Mouse (Mus musculus): Measurements from ENCODE around the gene Rab30. TPM values are rescaled to one million over a fixed set of nuclear protein-coding genes. Genes with fewer than 3 reads are reported as not detected.

The Rab30 gene
- polyA plus RNA-seq, 1 experiment from 2014 or later = 7.6 TPM

DNA sequence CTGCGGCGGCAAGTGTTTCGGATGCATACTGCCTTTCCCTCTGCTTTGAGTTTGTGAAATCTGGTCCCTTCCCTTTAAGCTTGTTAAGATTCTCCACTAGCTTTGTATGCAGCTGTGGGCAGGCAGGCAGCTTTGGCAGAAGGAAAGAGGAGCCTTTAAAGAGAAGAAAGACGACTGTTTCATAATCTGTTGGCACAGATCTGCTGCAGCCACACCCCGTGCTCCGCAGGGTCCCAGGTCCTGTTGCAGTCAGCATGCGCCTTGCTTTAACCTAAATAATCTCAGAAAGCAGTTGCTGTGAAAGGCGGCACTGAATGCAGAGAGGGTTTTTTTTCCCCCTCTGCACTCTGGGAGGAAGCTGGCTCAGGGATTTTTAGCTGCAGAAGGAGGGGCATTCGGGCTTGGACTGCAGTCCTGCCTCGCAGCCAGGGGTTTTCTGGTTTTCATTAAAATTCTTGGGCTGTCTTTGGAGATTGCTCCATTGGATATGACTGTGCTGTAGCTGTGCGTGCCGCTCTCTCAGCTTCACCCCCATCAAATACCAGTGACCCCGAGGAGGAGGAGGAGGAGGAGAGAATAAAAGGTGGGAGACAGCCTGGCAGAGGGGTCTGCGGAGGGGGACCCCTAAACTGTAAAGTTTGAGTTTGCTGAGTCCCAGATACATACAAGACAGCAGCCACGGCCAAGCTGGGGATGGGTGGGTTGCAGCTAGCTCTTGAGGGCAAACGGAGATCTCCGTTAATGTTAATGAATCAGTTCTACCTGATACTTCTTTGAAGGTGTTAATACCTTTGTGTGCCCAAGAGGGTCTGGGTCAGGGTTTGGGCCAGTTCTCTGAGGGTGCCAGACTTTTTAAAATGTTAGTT is 35.9 kb downstream of the Rab30 start:
- peak overlapping the region; percentile 64 for H3K4me2 ChIP-seq (ENCODE audit: low read depth, low read length)
- H3K36me3 ChIP-seq (ENCODE audit: control insufficient read depth, insufficient read depth) = no peaks in the 10 kb centered on the region
- peak overlapping the region; percentile 55 for H3K9ac ChIP-seq (ENCODE audit: low read length)
- H3K4me3 ChIP-seq (ENCODE audit: low read length) = peak overlapping the region; percentile 35
- no peaks in the 10 kb centered on the region for H3K27me3 ChIP-seq (ENCODE audit: control insufficient read depth, insufficient read depth, low read length)
- H3K4me1 ChIP-seq (ENCODE audit: control insufficient read depth, insufficient read depth, low read length) = peaks cover 3% of the 10 kb centered on the region; the same call in 1 of the 2 replicates
- peak overlapping the region; percentile 40 for H3K27ac ChIP-seq (ENCODE audit: low read length)
- 27% methylated on average over 17 of the region's 17 CpGs for WGBS
- ATAC-seq (replicated peaks; ENCODE audit: extremely low read depth, insufficient read depth, low FRiP score) = peak; percentile 28; the same call in 1 of the 2 replicates
- H3K9me3 ChIP-seq (replicated peaks; ENCODE audit: control insufficient read depth, low read length) = no peaks in the 10 kb centered on the region

DNA sequence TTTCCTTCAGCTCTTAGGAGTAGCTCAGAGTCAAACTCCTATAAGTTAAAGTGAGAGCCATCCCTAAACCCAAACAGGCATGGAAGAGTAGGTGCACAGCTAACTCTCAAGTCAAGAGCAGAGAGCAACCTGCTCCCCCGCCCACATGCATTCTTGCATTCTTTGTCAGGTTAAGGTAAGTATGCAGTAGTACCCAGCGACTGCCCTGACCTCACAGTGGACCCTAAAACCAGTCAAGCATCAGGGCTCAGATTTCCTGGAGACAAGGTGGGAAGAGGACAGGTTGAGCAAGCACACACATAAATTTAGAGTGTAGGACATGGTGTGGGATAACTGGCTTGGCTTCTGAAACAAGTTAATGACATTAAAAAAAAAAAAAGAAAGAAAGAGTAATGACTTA is 37.7 kb downstream of the Rab30 start:
- no peaks in the 10 kb centered on the region for H3K27me3 ChIP-seq (ENCODE audit: control insufficient read depth, insufficient read depth, low read length)
- ATAC-seq (replicated peaks; ENCODE audit: extremely low read depth, insufficient read depth, low FRiP score) = no peak
- no peaks in the 10 kb centered on the region for H3K36me3 ChIP-seq (ENCODE audit: control insufficient read depth, insufficient read depth)
- H3K4me2 ChIP-seq (ENCODE audit: low read depth, low read length) = no peak overlapping the region
- H3K4me3 ChIP-seq (ENCODE audit: low read length) = no peak overlapping the region
- no peak overlapping the region for H3K27ac ChIP-seq (ENCODE audit: low read length)
- H3K9ac ChIP-seq (ENCODE audit: low read length) = no peak overlapping the region
- WGBS = 65% methylated on average over 2 of the region's 2 CpGs
- H3K9me3 ChIP-seq (replicated peaks; ENCODE audit: control insufficient read depth, low read length) = no peaks in the 10 kb centered on the region
- H3K4me1 ChIP-seq (ENCODE audit: control insufficient read depth, insufficient read depth, low read length) = peaks cover 3% of the 10 kb centered on the region; the same call in 1 of the 2 replicates

DNA sequence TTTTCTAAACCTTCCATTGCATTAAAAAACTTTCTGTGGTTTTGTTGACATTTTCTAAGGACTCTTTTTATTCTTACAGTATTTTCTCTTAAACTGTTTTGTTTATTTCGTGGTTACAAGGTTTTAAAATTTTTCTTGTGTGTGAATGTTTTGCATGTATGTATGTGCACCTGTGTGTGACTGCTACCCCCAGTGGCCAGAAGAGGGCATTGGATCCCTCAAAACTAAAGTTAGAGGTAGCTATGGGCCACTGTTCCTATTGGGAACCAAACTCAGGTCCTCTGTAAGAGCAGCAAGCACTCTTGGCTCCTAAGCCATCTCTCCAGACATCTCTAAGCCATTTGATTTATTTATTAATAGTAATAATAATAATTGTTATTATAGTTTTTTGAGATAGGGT is 40.0 kb downstream of the Rab30 start:
- no peak overlapping the region for H3K4me2 ChIP-seq (ENCODE audit: low read depth, low read length)
- H3K9me3 ChIP-seq (replicated peaks; ENCODE audit: control insufficient read depth, low read length) = no peaks in the 10 kb centered on the region
- no peak for ATAC-seq (replicated peaks; ENCODE audit: extremely low read depth, insufficient read depth, low FRiP score)
- WGBS = 71% methylated on average over 1 of the region's 1 CpGs
- H3K36me3 ChIP-seq (ENCODE audit: control insufficient read depth, insufficient read depth) = no peaks in the 10 kb centered on the region
- H3K27ac ChIP-seq (ENCODE audit: low read length) = no peak overlapping the region
- peaks cover 3% of the 10 kb centered on the region; the same call in 1 of the 2 replicates for H3K4me1 ChIP-seq (ENCODE audit: control insufficient read depth, insufficient read depth, low read length)
- no peak overlapping the region for H3K4me3 ChIP-seq (ENCODE audit: low read length)
- H3K27me3 ChIP-seq (ENCODE audit: control insufficient read depth, insufficient read depth, low read length) = no peaks in the 10 kb centered on the region
- no peak overlapping the region for H3K9ac ChIP-seq (ENCODE audit: low read length)

DNA sequence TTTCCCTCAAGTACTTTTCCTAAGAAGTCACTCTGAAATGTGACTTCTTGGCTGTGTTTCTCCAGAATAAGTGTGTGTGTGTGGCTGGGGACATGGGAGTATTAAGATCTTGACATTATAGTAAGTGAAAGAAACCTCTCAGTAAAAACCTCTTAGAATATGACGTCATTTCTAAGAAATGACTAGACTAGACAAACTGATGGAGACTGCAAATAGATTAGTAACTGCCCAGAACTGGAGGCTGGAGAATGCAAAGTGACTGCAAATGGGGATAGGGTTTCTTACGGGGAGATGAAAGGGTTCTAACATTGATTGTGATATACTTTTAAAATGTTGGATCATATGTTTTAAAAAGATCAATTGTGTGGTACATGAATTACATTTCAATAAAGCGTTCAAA is 40.5 kb downstream of the Rab30 start:
- no peaks in the 10 kb centered on the region for H3K27me3 ChIP-seq (ENCODE audit: control insufficient read depth, insufficient read depth, low read length)
- H3K27ac ChIP-seq (ENCODE audit: low read length) = no peak overlapping the region
- no peak overlapping the region for H3K4me2 ChIP-seq (ENCODE audit: low read depth, low read length)
- no peaks in the 10 kb centered on the region; the same call in 1 of the 2 replicates for H3K4me1 ChIP-seq (ENCODE audit: control insufficient read depth, insufficient read depth, low read length)
- H3K9ac ChIP-seq (ENCODE audit: low read length) = no peak overlapping the region
- no peaks in the 10 kb centered on the region for H3K36me3 ChIP-seq (ENCODE audit: control insufficient read depth, insufficient read depth)
- ATAC-seq (replicated peaks; ENCODE audit: extremely low read depth, insufficient read depth, low FRiP score) = no peak
- no peaks in the 10 kb centered on the region for H3K9me3 ChIP-seq (replicated peaks; ENCODE audit: control insufficient read depth, low read length)
- no peak overlapping the region for H3K4me3 ChIP-seq (ENCODE audit: low read length)
- 76% methylated on average over 3 of the region's 3 CpGs for WGBS

DNA sequence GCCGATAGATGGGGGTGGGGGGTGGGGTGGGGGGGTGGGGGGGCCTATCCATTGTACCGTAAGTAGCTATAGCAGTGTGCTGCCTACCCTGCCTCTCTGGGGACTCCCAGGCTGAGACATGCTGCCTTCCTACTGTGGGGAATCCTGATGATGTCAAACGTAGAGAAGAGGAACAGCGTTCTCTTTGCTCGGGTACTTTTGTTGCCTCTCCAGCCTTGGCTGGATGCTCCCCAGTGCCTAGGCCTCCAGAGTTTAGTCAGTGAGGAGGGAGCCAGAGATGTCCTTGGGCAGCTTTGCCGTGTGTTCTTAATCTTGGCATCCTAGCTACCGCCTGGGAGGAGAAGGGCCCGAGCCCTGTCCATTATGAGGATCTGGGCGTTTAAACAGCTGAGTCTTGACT is 41.1 kb downstream of the Rab30 start:
- H3K36me3 ChIP-seq (ENCODE audit: control insufficient read depth, insufficient read depth) = no peaks in the 10 kb centered on the region
- H3K27me3 ChIP-seq (ENCODE audit: control insufficient read depth, insufficient read depth, low read length) = no peaks in the 10 kb centered on the region
- H3K9ac ChIP-seq (ENCODE audit: low read length) = no peak overlapping the region
- no peaks in the 10 kb centered on the region; the same call in 1 of the 2 replicates for H3K4me1 ChIP-seq (ENCODE audit: control insufficient read depth, insufficient read depth, low read length)
- ATAC-seq (replicated peaks; ENCODE audit: extremely low read depth, insufficient read depth, low FRiP score) = no peak
- H3K9me3 ChIP-seq (replicated peaks; ENCODE audit: control insufficient read depth, low read length) = no peaks in the 10 kb centered on the region
- no peak overlapping the region for H3K4me3 ChIP-seq (ENCODE audit: low read length)
- WGBS = 75% methylated on average over 9 of the region's 9 CpGs
- H3K27ac ChIP-seq (ENCODE audit: low read length) = no peak overlapping the region
- no peak overlapping the region for H3K4me2 ChIP-seq (ENCODE audit: low read depth, low read length)

DNA sequence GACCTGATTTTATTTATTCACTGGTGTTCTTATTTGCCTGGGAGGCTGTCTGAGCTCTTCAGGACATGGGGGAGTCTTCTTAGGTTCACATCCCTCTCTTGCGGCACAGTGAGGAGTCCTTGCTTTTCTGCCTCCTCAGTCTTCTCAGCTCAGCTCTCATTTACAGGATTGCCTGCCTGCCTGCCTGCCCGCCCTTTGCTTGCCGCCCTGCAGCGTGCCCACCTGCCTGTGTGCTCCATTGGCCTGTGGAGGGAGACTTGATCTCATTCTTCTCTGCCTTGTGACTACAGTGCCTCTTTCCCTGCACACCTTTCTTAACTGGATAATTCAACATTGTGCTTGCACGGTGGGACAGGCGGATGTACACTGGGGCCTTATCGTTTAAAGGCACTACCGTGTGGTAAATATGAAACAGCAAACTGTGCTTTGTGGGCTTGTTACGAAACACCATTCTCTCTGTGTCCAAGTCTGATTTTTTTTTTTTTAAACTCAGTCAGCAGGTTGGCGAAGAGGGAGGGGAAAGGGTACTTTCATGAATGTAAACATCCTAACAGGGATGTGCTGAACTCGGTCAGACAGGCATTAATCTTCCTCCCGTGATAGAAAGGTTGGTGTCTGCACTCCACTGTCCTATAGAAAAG is 41.9 kb downstream of the Rab30 start:
- Histone ChIP-seq H3K36me3 (ENCODE audit: control insufficient read depth, insufficient read depth) (no peaks in the 10 kb centered on the region), H3K27ac (ENCODE audit: low read length) (no peak overlapping the region), H3K9me3 (replicated peaks; ENCODE audit: control insufficient read depth, low read length) (no peaks in the 10 kb centered on the region), H3K27me3 (ENCODE audit: control insufficient read depth, insufficient read depth, low read length) (no peaks in the 10 kb centered on the region), H3K4me3 (ENCODE audit: low read length) (no peak overlapping the region), H3K9ac (ENCODE audit: low read length) (no peak overlapping the region), H3K4me1 (ENCODE audit: control insufficient read depth, insufficient read depth, low read length) (no peaks in the 10 kb centered on the region), H3K4me2 (ENCODE audit: low read depth, low read length) (no peak overlapping the region)
- no peak for ATAC-seq (replicated peaks; ENCODE audit: extremely low read depth, insufficient read depth, low FRiP score)
- 72% methylated on average over 12 of the region's 12 CpGs for WGBS

DNA sequence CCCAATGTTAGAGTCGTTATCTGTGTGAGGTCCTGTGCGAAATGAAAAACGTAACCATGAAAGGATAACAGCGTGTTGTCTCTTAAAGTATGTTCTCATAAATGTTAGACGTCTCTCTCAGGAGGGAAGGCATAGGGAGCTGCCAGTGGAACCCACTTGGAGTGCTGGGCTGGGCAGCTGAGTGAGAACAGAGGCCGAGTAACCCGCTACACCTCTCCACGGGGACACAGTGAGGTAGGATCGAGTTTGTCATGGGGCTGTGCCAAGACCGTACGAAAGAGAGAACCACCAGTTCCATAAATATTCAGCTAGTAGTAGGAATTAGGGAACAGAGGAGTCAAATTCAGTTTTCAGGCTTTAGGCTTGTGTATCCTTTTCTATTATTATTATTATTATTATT is 42.5 kb downstream of the Rab30 start:
- H3K27me3 ChIP-seq (ENCODE audit: control insufficient read depth, insufficient read depth, low read length) = no peaks in the 10 kb centered on the region
- H3K4me3 ChIP-seq (ENCODE audit: low read length) = no peak overlapping the region
- no peaks in the 10 kb centered on the region for H3K9me3 ChIP-seq (replicated peaks; ENCODE audit: control insufficient read depth, low read length)
- H3K4me1 ChIP-seq (ENCODE audit: control insufficient read depth, insufficient read depth, low read length) = no peaks in the 10 kb centered on the region
- no peak overlapping the region for H3K4me2 ChIP-seq (ENCODE audit: low read depth, low read length)
- H3K9ac ChIP-seq (ENCODE audit: low read length) = no peak overlapping the region
- H3K36me3 ChIP-seq (ENCODE audit: control insufficient read depth, insufficient read depth) = no peaks in the 10 kb centered on the region
- no peak for ATAC-seq (replicated peaks; ENCODE audit: extremely low read depth, insufficient read depth, low FRiP score)
- no peak overlapping the region for H3K27ac ChIP-seq (ENCODE audit: low read length)
- 86% methylated on average over 11 of the region's 11 CpGs for WGBS

DNA sequence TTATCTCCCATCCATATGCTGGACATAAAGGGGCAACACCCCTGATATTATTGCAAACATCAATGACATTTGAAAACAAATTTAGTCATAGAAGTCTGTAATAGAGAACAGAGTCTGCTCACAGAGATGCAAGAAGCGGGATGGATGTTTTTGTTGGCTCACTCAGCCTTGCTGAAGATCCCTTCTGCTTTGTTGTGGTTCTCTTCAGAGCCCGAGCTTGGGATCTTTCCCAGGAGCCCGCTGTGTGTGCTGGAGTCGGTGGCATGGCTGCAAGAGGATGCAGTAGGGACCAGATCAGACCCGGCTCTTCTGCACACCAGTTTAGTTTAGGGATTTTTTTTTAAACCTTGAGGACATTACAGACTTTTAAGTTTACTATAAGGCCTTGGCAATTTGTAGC is 54.3 kb downstream of the Rab30 start:
- Histone ChIP-seq H3K4me2 (ENCODE audit: low read depth, low read length) (no peak overlapping the region), H3K9ac (ENCODE audit: low read length) (no peak overlapping the region), H3K27me3 (ENCODE audit: control insufficient read depth, insufficient read depth, low read length) (no peaks in the 10 kb centered on the region), H3K36me3 (ENCODE audit: control insufficient read depth, insufficient read depth) (no peaks in the 10 kb centered on the region), H3K27ac (ENCODE audit: low read length) (no peak overlapping the region), H3K4me1 (ENCODE audit: control insufficient read depth, insufficient read depth, low read length) (no peaks in the 10 kb centered on the region), H3K9me3 (replicated peaks; ENCODE audit: control insufficient read depth, low read length) (no peaks in the 10 kb centered on the region), H3K4me3 (ENCODE audit: low read length) (no peak overlapping the region)
- no peak for ATAC-seq (replicated peaks; ENCODE audit: extremely low read depth, insufficient read depth, low FRiP score)
- 70% methylated on average over 5 of the region's 5 CpGs for WGBS

DNA sequence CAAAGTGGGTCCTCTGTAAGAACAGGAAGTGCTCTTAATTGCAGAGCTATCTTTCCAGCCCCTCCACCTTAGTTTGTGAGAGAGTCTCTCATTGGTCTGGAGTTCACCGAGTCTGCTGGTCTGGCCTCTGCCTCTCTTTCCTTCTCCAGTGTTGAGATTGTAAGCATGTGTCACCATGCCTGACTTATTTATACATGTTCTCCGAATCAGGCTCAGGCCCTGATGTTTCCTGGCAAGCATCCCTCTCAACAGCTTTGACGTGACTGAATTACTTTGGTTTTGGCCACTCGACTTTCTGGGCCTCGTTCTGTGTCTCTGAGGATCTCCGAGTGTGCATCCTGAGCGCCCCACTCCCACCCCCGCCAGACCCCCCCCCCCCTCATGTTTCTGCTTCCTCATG is 55.4 kb downstream of the Rab30 start:
- ATAC-seq (replicated peaks; ENCODE audit: extremely low read depth, insufficient read depth, low FRiP score) = no peak
- H3K4me2 ChIP-seq (ENCODE audit: low read depth, low read length) = no peak overlapping the region

More for the DNA sequence above, 55.4 kb downstream of the Rab30 start:
- Histone ChIP-seq H3K27ac (ENCODE audit: low read length) (no peak overlapping the region), H3K4me3 (ENCODE audit: low read length) (no peak overlapping the region), H3K9ac (ENCODE audit: low read length) (no peak overlapping the region), H3K36me3 (ENCODE audit: control insufficient read depth, insufficient read depth) (no peaks in the 10 kb centered on the region), H3K4me1 (ENCODE audit: control insufficient read depth, insufficient read depth, low read length) (no peaks in the 10 kb centered on the region), H3K9me3 (replicated peaks; ENCODE audit: control insufficient read depth, low read length) (no peaks in the 10 kb centered on the region), H3K27me3 (ENCODE audit: control insufficient read depth, insufficient read depth, low read length) (no peaks in the 10 kb centered on the region)
- WGBS = 79% methylated on average over 8 of the region's 8 CpGs

Data from heart, embryonic 16.5 days (tissue).